Mouse (Mus musculus) gastrocnemius, adult 2 months (tissue): ENCODE data around the gene Gstm6. TPM values are rescaled to one million over a fixed set of nuclear protein-coding genes. Genes with fewer than 3 reads are reported as not detected.
"Not testable (repeated sequence)": the region's sequence is repeated elsewhere in the genome, so short reads cannot be mapped to it uniquely, and the experiment has no call there.

Source experiments
- DNase-seq: peaks from one replicate; pipeline ENCODE4 v3.0.0; 2022
- H3K27ac ChIP-seq: fragments of 200-600 bp; 2 replicates; pipeline ENCODE4 v1.8.1; 2022; ENCODE audit warnings: mild to moderate bottlenecking
- H3K4me3 ChIP-seq: fragments of 200-600 bp; 2 replicates; pipeline ENCODE4 v1.8.1; 2022; ENCODE audit warnings: mild to moderate bottlenecking, moderate library complexity
- CTCF ChIP-seq: fragments of 200-600 bp; IDR thresholded peaks from 2 replicates; pipeline ENCODE4 v1.8.1; 2022; ENCODE audit warnings: antibody characterized with exemption, mild to moderate bottlenecking, moderate library complexity
- intact Hi-C: fragments of 180-260 bp; cut with DNase I; formaldehyde crosslinking; loops from one replicate; pipeline ENCODE4 v1.15.1; 2025
- total RNA-seq, 2 experiments: library from RNA; stranded (reverse); gene quantifications; 2 replicates each; pipeline ENCODE4 v1.2.3; 2021

Gene Gstm6
- total RNA-seq, 2 experiments from 2014 or later: 0.36 TPM; not detected in 1

DNA sequence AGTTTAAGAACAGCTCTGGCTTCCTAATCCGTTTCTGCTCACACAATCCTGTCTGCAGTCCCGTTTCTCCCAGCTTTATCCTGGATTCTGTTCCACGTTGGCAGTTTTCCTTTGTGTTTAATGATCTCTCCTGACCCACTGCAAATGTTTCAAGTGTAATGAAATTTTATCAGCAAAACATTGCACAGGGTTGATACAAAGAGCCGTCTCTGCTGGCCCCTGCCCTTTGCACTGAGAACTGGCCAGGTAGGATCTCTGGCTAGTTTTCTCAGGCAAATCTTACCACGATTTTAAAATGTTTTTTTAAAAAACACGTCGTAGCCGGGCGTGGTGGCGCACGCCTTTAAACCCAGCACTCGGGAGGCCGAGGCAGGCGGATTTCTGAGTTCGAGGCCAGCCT, 26.9 kb downstream of the Gstm6 start:
- DNase-seq: no peak
- intact Hi-C loops: loop anchor here (5.0 kb wide), 1 partner anchor 219 kb away; the partner anchor contains the start of gene Ahcyl1

DNA sequence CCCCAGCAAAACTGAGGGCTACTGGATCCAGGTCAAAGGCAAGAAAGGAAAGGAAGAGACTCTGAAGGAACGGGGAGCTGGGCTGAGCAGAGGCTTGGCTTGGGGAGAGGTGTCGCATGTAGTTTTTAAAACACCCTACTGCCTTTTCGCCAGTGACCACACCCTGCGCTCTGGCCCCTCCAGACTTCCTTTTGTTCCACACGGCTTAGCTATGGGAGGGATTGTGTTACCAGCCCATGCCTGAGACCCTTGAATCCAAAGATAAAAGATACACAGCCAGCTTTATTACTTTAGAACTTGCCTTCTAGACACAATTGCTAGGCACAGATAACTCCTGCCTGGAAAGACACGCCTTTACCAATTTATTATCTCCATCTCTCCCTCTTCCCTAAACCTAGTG, 37.6 kb downstream of the Gstm6 start:
- TF ChIP-seq CTCF: no peak
- intact Hi-C loops: no loop called here
- H3K4me3 ChIP-seq: no peak overlapping the region

More for the DNA sequence above, 26.9 kb downstream of the Gstm6 start:
- Histone ChIP-seq H3K4me3 (no peak overlapping the region), H3K27ac (no peak overlapping the region)
- no peak for TF ChIP-seq CTCF

DNA sequence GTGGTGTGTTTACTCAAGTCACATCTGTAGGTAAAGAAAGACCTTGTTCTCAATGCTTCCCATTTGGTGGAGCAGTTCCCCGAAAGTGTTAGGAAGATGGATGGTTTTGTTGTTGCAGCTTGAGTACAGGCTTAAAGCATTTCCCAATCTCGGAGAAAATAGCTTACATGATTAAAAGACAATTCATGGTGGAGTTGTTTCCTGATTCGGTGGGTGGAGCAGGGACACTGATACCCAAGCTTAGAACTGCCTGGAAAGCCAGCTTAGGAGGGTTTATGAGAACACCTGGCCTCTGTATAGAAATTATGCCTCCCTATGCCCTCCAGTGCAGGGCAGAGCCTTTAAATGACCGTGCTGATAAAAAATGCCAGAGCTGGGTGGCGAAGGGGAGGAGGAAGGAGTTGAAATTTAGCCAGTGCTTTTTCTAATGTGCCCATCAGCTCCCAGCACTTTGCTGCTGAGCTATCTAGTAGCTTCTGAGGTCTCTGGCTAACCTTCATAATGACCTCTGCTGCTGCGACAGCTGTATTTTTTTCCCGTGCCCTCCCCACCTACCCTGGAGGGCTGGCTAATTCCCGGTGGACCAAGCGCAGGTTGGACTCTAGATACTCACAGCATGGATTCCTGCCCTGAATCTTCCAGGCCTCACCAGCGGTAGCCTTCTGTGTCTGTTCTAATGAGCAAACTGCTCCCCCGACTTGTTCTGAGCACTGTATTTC, 42.4 kb downstream of the Gstm6 start:
- DNase-seq: no peak
- no peak overlapping the region for H3K4me3 ChIP-seq
- no peak for TF ChIP-seq CTCF
- intact Hi-C loops: no loop called here
- no peak overlapping the region for H3K27ac ChIP-seq

More for the DNA sequence above, 37.6 kb downstream of the Gstm6 start:
- no peak for DNase-seq
- no peak overlapping the region for H3K27ac ChIP-seq

DNA sequence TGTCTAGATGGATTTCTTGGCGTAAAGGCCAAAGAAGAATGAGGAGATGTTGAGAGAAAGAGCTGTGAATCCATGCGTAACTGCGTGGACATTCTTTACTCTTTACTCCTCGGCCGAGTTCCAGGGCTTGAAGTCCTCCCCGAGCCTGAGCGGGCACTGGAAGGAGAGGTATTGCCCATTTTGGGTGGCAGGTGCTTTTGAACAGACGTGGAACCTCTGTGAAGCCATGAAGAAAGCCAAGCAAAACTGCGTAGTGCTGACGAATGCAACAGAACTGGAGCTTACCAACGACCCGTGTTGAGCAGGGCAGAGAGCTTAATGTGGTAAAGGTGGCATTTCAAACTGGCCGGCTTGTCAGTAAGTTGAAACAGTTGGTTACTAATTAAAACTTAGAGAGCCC, 44.9 kb downstream of the Gstm6 start:
- no peak for DNase-seq
- intact Hi-C loops: no loop called here
- no peak for TF ChIP-seq CTCF
- H3K4me3 ChIP-seq: no peak overlapping the region
- H3K27ac ChIP-seq: no peak overlapping the region

DNA sequence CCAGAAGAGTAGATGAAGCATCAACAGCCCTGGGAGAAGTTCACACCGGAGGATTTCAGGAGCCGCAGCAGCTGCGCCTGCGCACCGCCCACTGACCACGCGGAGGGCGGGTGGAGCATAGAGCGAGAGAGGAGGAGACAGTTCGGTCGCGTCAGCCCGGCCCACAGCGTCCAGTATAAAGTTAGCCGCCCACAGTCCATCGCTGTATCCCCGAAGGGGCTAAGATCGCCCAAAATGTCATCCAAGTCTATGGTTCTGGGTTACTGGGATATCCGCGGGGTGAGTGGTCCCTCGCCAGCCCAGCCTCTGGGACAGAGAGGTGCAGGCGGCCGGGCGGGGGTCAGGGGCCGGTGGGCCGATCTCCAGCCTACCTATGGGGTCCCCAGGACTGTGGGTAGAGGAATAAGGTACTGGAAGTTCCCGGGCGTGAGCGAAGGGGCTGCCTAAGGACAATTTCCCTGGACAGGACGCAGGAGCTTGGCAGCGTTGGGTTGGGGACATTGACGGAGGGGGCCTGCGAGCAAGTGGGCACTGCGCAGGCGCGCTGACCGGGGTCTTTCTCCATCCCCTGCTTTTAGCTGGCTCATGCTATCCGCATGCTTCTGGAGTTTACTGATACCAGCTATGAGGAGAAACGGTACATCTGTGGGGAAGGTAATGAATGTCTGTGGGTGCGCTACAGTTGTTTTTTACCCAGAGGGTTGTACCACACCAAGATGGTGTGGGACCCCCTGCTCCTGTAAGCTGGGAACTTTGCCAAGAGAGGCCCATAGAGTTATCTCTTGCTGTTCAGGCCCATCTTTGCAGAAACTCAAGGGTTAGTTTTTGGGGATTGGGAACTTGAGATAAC, 47.6 kb downstream of the Gstm6 start, which contains the start of gene Gstm5:
Gstm5 (plus strand) TSS at position 102 of the 850 bp plus-strand sequence.
- TF ChIP-seq CTCF: no peak
- H3K4me3 ChIP-seq: peak within 1 kb of the TSS; percentile 96
- DNase-seq: peak; percentile 92
- peak within 1 kb of the TSS; percentile 93 for H3K27ac ChIP-seq
- intact Hi-C loops: no loop called here

- no peak for TF ChIP-seq CTCF
- DNase-seq: no peak
- peak overlapping the region; percentile 93 for H3K27ac ChIP-seq
- H3K4me3 ChIP-seq: peak overlapping the region; percentile 96
- intact Hi-C loops: no loop called here
Observed at GRCm38 (mm10) chr3:107895194-107895719, 48.3 kb downstream of the Gstm6 start.

- intact Hi-C loops: not testable (repeated sequence)
Observed at GRCm38 (mm10) chr3:107889236-107889635, 54.3 kb downstream of the Gstm6 start.

More at GRCm38 (mm10) chr3:107889236-107889635, 54.3 kb downstream of the Gstm6 start:
- not testable (repeated sequence) for DNase-seq, H3K4me3 ChIP-seq, H3K27ac ChIP-seq

Other genes with a start within 250 kb of the Gstm6 start
- gene Ahcyl1, start 247.2 kb downstream of the Gstm6 start, total RNA-seq: 10 to 100 TPM; 30.0 to 33.0 TPM
- gene Csf1, start 183.3 kb downstream of the Gstm6 start, total RNA-seq: 1 to 10 TPM; 7.9 to 8.5 TPM
- not detected for gene Eps8l3, start 66.5 kb downstream of the Gstm6 start, total RNA-seq
- 10 to 100 TPM; 74.7 to 87.2 TPM for gene Gstm5, start 47.9 kb downstream of the Gstm6 start, total RNA-seq
- 10 to 100 TPM in 1 of 2 experiments, 1 to 10 TPM in 1; 9.5 to 25.7 TPM for gene Gstm7, start 11.9 kb downstream of the Gstm6 start, total RNA-seq
- not detected for gene Gstm3, start 25.5 kb upstream of the Gstm6 start, total RNA-seq
- 100 to 1,000 TPM in 1 of 2 experiments, 10 to 100 TPM in 1; 63.0 to 111 TPM for gene Gstm2, start 42.7 kb upstream of the Gstm6 start, total RNA-seq
- gene Gstm1, start 74.2 kb upstream of the Gstm6 start, total RNA-seq: 100 to 1,000 TPM; 208 to 217 TPM
- 10 to 100 TPM; 10.9 to 12.1 TPM for gene Gstm4, start 101.1 kb upstream of the Gstm6 start, total RNA-seq
- gene Ampd2, start 142.9 kb upstream of the Gstm6 start, total RNA-seq: 1 to 10 TPM; 3.8 to 5.6 TPM
- under 1 TPM; 0.26 to 0.36 TPM for gene Gnat2, start 149.0 kb upstream of the Gstm6 start, total RNA-seq
- gene Gnai3, start 202.4 kb upstream of the Gstm6 start, total RNA-seq: 10 to 100 TPM; 12.0 to 13.8 TPM
- gene Gpr61, start 211.1 kb upstream of the Gstm6 start, total RNA-seq: not detected
- gene Amigo1, start 242.6 kb upstream of the Gstm6 start, total RNA-seq: 10 to 100 TPM; 21.6 to 28.3 TPM